26 mouse cellular contexts compared by ENCODE assay signal in the genomic region with DNA sequence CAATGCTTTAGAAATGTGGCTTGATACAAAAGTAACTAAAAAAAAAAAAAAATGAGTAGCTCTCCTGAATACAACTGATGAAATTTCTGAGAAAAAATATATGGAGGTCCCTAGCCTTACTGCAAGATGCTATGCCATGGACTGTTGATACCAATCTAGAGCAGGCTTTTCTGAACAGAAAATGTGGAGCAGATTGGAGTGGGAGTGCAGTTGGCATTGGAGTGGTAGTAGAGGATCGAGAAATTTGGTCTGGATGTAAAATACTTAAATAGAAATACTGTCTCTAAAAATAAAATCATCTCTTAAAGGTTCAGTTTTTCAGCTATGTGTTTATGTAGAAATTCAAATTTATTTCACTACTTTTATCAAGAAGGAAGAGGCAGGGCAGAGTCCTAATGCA. TPM values are rescaled to one million over a fixed set of nuclear protein-coding genes. Genes with fewer than 3 reads are reported as not detected.
DNase-seq lines count a peak whose midpoint lies in the region; ATAC-seq lines count a peak whose summit lies in the region.
"Had no signal": no experiment of that assay in that cellular context is flagged by ENCODE, and none has a peak within 500 bp of the region (broad histone marks: within the 10 kb centered on the region; RNA-seq: fewer than 3 reads in every experiment).

No protein-coding gene starts in this region.

- intact Hi-C loops in left cerebral cortex, postnatal 36 days (cut with DNase I), result no loop called here
- intact Hi-C loops in gastrocnemius, postnatal 14 days (cut with DNase I; ENCODE audit: low total_unique reads), result no loop called here

- no peak for DNase-seq in frontal cortex, postnatal 10 days (ENCODE audit: low spot score in 2 of 2)
- peak; percentile 50 to 61 for DNase-seq in left cerebral cortex, adult 18-20 months (ENCODE audit: low spot score in 2 of 2)
- no peak for DNase-seq in left cerebral cortex, postnatal 36 days (ENCODE audit: low spot score in 2 of 2)
- DNase-seq in right cerebral cortex, adult 18-20 months, result peak; percentile 49
- no peak for DNase-seq in right cerebral cortex, postnatal 4 days
- DNase-seq in gastrocnemius, postnatal 14 days, result no peak
- DNase-seq: adrenal gland, adult 8-10 months; adrenal gland, postnatal 14 days; adrenal gland, postnatal 36 days; B cell, adult 2 months; cerebellum, adult 11 months; cerebellum, adult 18-20 months; cerebellum, adult 8-10 months; cerebellum, adult 9-11 months; cerebellum, postnatal 14 days; cerebellum, postnatal 36 days; embryo, embryonic 11 days had no signal

- peak; percentile 99 for ATAC-seq in frontal cortex, adult (ENCODE audit: low TSS enrichment)
- ATAC-seq: activated CD4-positive, CD25-positive, alpha-beta regulatory T cell, adult 4 months; CD4-positive, CD25-positive, alpha-beta regulatory T cell, adult 4 months; forebrain, embryonic 14.5 days; Patski had no signal

RNA-seq across cellular contexts. Expression of a gene that starts 49.2 kb away (rescaled TPM):
- not detected for total RNA-seq in left cerebral cortex, adult 18-20 months (2021)
- not detected for total RNA-seq in left cerebral cortex, postnatal 36 days (2021)
- not detected for total RNA-seq in gastrocnemius, postnatal 14 days (2021)
- total RNA-seq: adrenal gland, adult 18-20 months; adrenal gland, adult 8-10 months; adrenal gland, postnatal 14 days; adrenal gland, postnatal 36 days; CH12.LX; common myeloid progenitor, adult 5-6 weeks; G1E had no signal

RNA-seq across cellular contexts. Expression of a gene that starts 55.6 kb away (rescaled TPM):
- not detected for total RNA-seq in left cerebral cortex, adult 18-20 months (2021)
- not detected for total RNA-seq in left cerebral cortex, postnatal 36 days (2021)
- total RNA-seq in gastrocnemius, postnatal 14 days (2021), result not detected
- total RNA-seq: adrenal gland, adult 18-20 months; adrenal gland, adult 8-10 months; adrenal gland, postnatal 14 days; adrenal gland, postnatal 36 days; CH12.LX; common myeloid progenitor, adult 5-6 weeks; G1E had no signal

Comparison
In these comparisons a context has a peak if more than half of its experiments do, and no peak if none do; other contexts are left out.
1. DNase-seq: peak in left cerebral cortex, adult 18-20 months (2 of 2) and right cerebral cortex, adult 18-20 months (single experiment); none in frontal cortex, postnatal 10 days (0 of 2), left cerebral cortex, postnatal 36 days (0 of 2), right cerebral cortex, postnatal 4 days (single experiment) and gastrocnemius, postnatal 14 days (single experiment).